27 mouse cellular contexts compared by ENCODE assay signal in genomic region chr6:43645105-43645504, GRCm38 (mm10). TPM values are rescaled to one million over a fixed set of nuclear protein-coding genes. Genes with fewer than 3 reads are reported as not detected.
DNase-seq lines count a peak whose midpoint lies in the region; ATAC-seq and TF ChIP-seq lines count a peak whose summit lies in the region.
"Had no signal": no experiment of that assay in that cellular context is flagged by ENCODE, and none has a peak within 500 bp of the region (broad histone marks: within the 10 kb centered on the region; RNA-seq: fewer than 3 reads in every experiment).

No protein-coding gene starts in this region.

- TF ChIP-seq CTCF in lung, postnatal 0 days (IDR thresholded peaks at IDR 0.05), result no peak
- TF ChIP-seq CTCF in gastrocnemius, adult 2 months (IDR thresholded peaks at IDR 0.05), result no peak

- intact Hi-C loops in gastrocnemius, adult 2 months (cut with DNase I), result no loop called here

- no peak overlapping the region for H3K27ac ChIP-seq in lung, postnatal 0 days (ENCODE audit: low read length)
- H3K27ac ChIP-seq in forebrain, embryonic 10.5 days, result no peak overlapping the region
- H3K27ac ChIP-seq in gastrocnemius, adult 2 months, result no peak overlapping the region
- H3K27ac ChIP-seq: forebrain, embryonic 12.5 days; heart, embryonic 13.5 days; hindbrain, embryonic 12.5 days; limb, embryonic 13.5 days; lung, embryonic 15.5 days; midbrain, embryonic 13.5 days had no signal

- H3K27me3 ChIP-seq in lung, postnatal 0 days (replicated peaks; ENCODE audit: insufficient read depth, low read length), result no peaks in the 10 kb centered on the region
- no peaks in the 10 kb centered on the region for H3K27me3 ChIP-seq in megakaryocyte, embryonic 14.5 days (replicated peaks)
- H3K27me3 ChIP-seq in forebrain, embryonic 10.5 days (ENCODE audit: poor library complexity, severe bottlenecking), result no peaks in the 10 kb centered on the region
- H3K27me3 ChIP-seq: forebrain, embryonic 12.5 days; heart, embryonic 13.5 days; hindbrain, embryonic 12.5 days; limb, embryonic 13.5 days; lung, embryonic 15.5 days; midbrain, embryonic 13.5 days had no signal

- H3K4me3 ChIP-seq in lung, postnatal 0 days (ENCODE audit: low read depth, low read length), result no peak overlapping the region
- peak overlapping the region; percentile 30 for H3K4me3 ChIP-seq in megakaryocyte, embryonic 14.5 days (replicated peaks)
- no peak overlapping the region for H3K4me3 ChIP-seq in forebrain, embryonic 10.5 days
- H3K4me3 ChIP-seq in gastrocnemius, adult 2 months, result no peak overlapping the region
- H3K4me3 ChIP-seq: erythroblast, embryonic 14.5 days; forebrain, embryonic 12.5 days; heart, embryonic 13.5 days; hindbrain, embryonic 12.5 days; limb, embryonic 13.5 days; lung, embryonic 15.5 days; midbrain, embryonic 13.5 days had no signal

- peak; percentile 29 for DNase-seq in lung, postnatal 25 days (ENCODE audit: low spot score)
- no peak for DNase-seq in lung, postnatal 0 days (ENCODE audit: low spot score)
- peak; percentile 96 for DNase-seq in 416B (ENCODE audit: low read depth)
- DNase-seq in adrenal gland, adult 18-20 months (ENCODE audit: low spot score in 2 of 2), result no peak
- DNase-seq in forebrain, embryonic 10.5 days (ENCODE audit: extremely low spot score, low spot score), result no peak
- no peak for DNase-seq in gastrocnemius, adult 2 months
- DNase-seq: adrenal gland, postnatal 14 days; B cell, adult 2 months; cerebellum, adult 11-12 months; cerebellum, adult 9-11 months; heart, postnatal 10 days; kidney, postnatal 14 days; layer of hippocampus, adult 9-11 months; right cerebral cortex, adult 18-20 months; thymus, adult 2 months; thymus, postnatal 4 days had no signal

- H3K9ac ChIP-seq in lung, postnatal 0 days (replicated peaks; ENCODE audit: low read depth), result no peak overlapping the region
- H3K9ac ChIP-seq: forebrain, embryonic 12.5 days; heart, embryonic 13.5 days; hindbrain, embryonic 12.5 days; limb, embryonic 13.5 days; lung, embryonic 15.5 days; midbrain, embryonic 13.5 days had no signal

- H3K36me3 ChIP-seq in lung, postnatal 0 days (ENCODE audit: insufficient read depth, low read length), result no peaks in the 10 kb centered on the region
- peaks cover 10% of the 10 kb centered on the region for H3K36me3 ChIP-seq in megakaryocyte, embryonic 14.5 days (replicated peaks; ENCODE audit: low read length)
- H3K36me3 ChIP-seq in forebrain, embryonic 10.5 days (replicated peaks), result no peaks in the 10 kb centered on the region
- H3K36me3 ChIP-seq: forebrain, embryonic 12.5 days; heart, embryonic 13.5 days; hindbrain, embryonic 12.5 days; limb, embryonic 13.5 days; lung, embryonic 15.5 days; midbrain, embryonic 13.5 days had no signal

- no peaks in the 10 kb centered on the region for H3K4me1 ChIP-seq in lung, postnatal 0 days (ENCODE audit: insufficient read depth, low read depth, low read length)
- H3K4me1 ChIP-seq in megakaryocyte, embryonic 14.5 days, result peaks cover 60% of the 10 kb centered on the region
- H3K4me1 ChIP-seq in forebrain, embryonic 10.5 days, result no peaks in the 10 kb centered on the region
- H3K4me1 ChIP-seq: forebrain, embryonic 12.5 days; hindbrain, embryonic 12.5 days; lung, embryonic 15.5 days; midbrain, embryonic 13.5 days had no signal

- H3K4me2 ChIP-seq in lung, postnatal 0 days (replicated peaks; ENCODE audit: low read depth, low read length), result no peak overlapping the region
- H3K4me2 ChIP-seq: forebrain, embryonic 12.5 days; heart, embryonic 13.5 days; hindbrain, embryonic 12.5 days; limb, embryonic 13.5 days; liver, embryonic 11.5 days; lung, embryonic 15.5 days; midbrain, embryonic 13.5 days had no signal

- no peaks in the 10 kb centered on the region for H3K9me3 ChIP-seq in lung, postnatal 0 days (ENCODE audit: low read length)
- peaks cover 4% of the 10 kb centered on the region; the same call in 1 of the 2 replicates for H3K9me3 ChIP-seq in megakaryocyte, embryonic 14.5 days
- H3K9me3 ChIP-seq in forebrain, embryonic 10.5 days, result no peaks in the 10 kb centered on the region
- H3K9me3 ChIP-seq: forebrain, embryonic 12.5 days; heart, embryonic 13.5 days; hindbrain, embryonic 12.5 days; limb, embryonic 13.5 days; lung, embryonic 15.5 days; midbrain, embryonic 13.5 days had no signal

- no peak for TF ChIP-seq EP300 in lung, postnatal 0 days (IDR thresholded peaks at IDR 0.05)

- no peak for ATAC-seq in lung, postnatal 0 days
- ATAC-seq in common myeloid progenitor, adult 5-6 weeks (replicated peaks; ENCODE audit: low read depth, poor library complexity, severe bottlenecking), result peak; percentile 77
- ATAC-seq: intestine, postnatal 0 days; midbrain, embryonic 13.5 days had no signal

- 84% methylated on average over 1 of the region's 1 CpGs for WGBS in lung, postnatal 0 days
- WGBS in forebrain, embryonic 10.5 days, result 88% methylated on average over 1 of the region's 1 CpGs

RNA-seq across cellular contexts. Expression of gene Tpk1, which starts 21.0 kb away (rescaled TPM):
- polyA plus RNA-seq in lung, postnatal 0 days (2015; fragmentation: Nextera tagmentation; extraction: Ambion mirVana), result 9.6 and 11.2 TPM in 2 replicates
- 11.3 and 14.1 TPM in 2 replicates for total RNA-seq in common myeloid progenitor, adult 5-6 weeks (2017)
- not detected in 2 replicates for polyA plus RNA-seq in megakaryocyte, embryonic 14.5 days (2012; ENCODE audit: insufficient read depth, low replicate concordance)
- total RNA-seq in adrenal gland, adult 18-20 months (2021), result 10 to 100 TPM in 1 of 2 experiments, 1 to 10 TPM in 1; 4.9 to 13.8 TPM
- polyA plus RNA-seq in forebrain, embryonic 10.5 days (2016; fragmentation: Nextera tagmentation; extraction: Ambion mirVana), result 4.4 and 4.8 TPM in 2 replicates
- 1 to 10 TPM; 1.8 to 2.1 TPM for total RNA-seq in gastrocnemius, adult 2 months (2021)

Comparison
In these comparisons a context has a peak if more than half of its experiments do, and no peak if none do; other contexts are left out.
1. DNase-seq: peak in lung, postnatal 25 days (single experiment) and 416B (single experiment); none in lung, postnatal 0 days (single experiment), adrenal gland, adult 18-20 months (0 of 2), forebrain, embryonic 10.5 days (single experiment) and gastrocnemius, adult 2 months (single experiment).